Mouse (Mus musculus) megakaryocyte, embryonic 14.5 days (primary cell): Measurements from ENCODE around the gene Scarf2. TPM values are rescaled to one million over a fixed set of nuclear protein-coding genes. Genes with fewer than 3 reads are reported as not detected.
A peak's percentile ranks its signal among the peaks of the same experiment; 100 is the strongest.

Experiments used
- H3K27me3 ChIP-seq: replicated peaks from 2 replicates; pipeline ENCODE3; 2012; ENCODE audit warnings: inconsistent platforms
- H3K36me3 ChIP-seq: replicated peaks from 2 replicates; pipeline ENCODE3; 2012; ENCODE audit warnings: low read length, inconsistent platforms, mixed read lengths
- H3K4me1 ChIP-seq: 2 replicates; pipeline ENCODE4 v1.6.1; 2012; ENCODE audit warnings: inconsistent platforms
- H3K4me3 ChIP-seq: replicated peaks from 2 replicates; pipeline ENCODE3; 2012; ENCODE audit warnings: moderate library complexity, mild to moderate bottlenecking, inconsistent platforms
- H3K9me3 ChIP-seq: 2 replicates; pipeline ENCODE4 v1.6.1; 2012; ENCODE audit warnings: inconsistent platforms
- FLI1 ChIP-seq: IDR thresholded peaks from 2 replicates; pipeline ENCODE4 v1.6.1; 2012; ENCODE audit warnings: low read length, inconsistent platforms, mixed read lengths
- GATA1 ChIP-seq: IDR thresholded peaks from 3 replicates; pipeline ENCODE4 v1.6.1; 2012; ENCODE audit warnings: mixed read lengths, low read length, inconsistent platforms, borderline replicate concordance
- polyA plus RNA-seq: library from polyadenylated mRNA; stranded (reverse); fragments of >175 nt; gene quantifications from 2 replicates; pipeline ENCODE4 v1.2.3, GENCODE M21; 2012; ENCODE audit warnings: low replicate concordance; ENCODE audit not compliant: insufficient read depth

Scarf2 gene
- polyA plus RNA-seq, result 0.79 and 1.7 TPM in 2 replicates

DNA sequence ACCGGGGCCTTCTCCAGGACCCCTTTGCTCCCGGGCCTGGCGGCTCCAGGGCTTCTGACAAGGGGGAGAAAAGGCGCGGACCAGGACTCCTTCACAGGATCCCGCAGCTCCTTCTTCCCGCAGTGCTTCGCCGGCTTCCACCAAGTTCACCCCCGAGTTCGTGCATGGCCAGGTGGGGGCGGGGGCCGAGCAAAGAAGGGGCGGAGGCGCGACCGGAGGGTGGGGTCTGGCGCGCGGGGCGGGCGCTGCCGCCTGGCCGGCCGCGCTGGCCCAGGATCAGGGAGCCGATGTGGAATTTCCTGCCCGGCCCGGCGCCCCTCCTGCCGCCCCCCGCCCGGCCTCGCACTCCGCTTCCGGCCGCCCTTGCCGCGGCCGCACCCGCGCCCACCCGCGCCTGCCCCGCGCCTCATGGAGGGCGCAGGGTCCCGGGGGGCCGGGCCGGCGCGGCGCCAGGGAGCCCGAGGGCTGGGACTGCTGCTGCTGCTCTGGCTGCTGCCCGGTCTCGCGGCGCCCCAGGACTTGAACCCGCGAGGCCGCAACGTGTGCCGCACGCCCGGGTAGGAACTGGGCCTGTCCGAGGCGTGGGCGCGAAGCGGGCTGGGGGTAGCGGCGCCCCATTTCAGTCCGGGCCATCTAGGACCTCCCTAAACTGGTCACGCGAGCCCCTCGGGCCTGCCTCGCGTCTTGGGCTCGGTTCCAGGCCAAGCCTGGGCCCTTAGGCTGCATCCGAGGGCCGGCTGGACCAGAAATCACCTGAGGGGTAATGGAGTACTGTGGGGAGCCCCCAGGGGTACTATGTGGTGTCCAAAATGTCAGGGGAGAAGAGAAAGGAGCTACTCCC is at the start of gene Scarf2:
TSS of gene Scarf2 (plus strand) at position 312 of the 841 bp plus-strand sequence.
- peak within 1 kb of the TSS; percentile 56 for H3K4me3 ChIP-seq
- H3K9me3 ChIP-seq, result no peaks in the 10 kb centered on the region
- H3K27me3 ChIP-seq, result peaks cover 96% of the 10 kb centered on the region
- TF ChIP-seq GATA1, result no peak
- no peak for TF ChIP-seq FLI1
- peaks cover 20% of the 10 kb centered on the region for H3K4me1 ChIP-seq
- peaks cover 7% of the 10 kb centered on the region for H3K36me3 ChIP-seq

DNA sequence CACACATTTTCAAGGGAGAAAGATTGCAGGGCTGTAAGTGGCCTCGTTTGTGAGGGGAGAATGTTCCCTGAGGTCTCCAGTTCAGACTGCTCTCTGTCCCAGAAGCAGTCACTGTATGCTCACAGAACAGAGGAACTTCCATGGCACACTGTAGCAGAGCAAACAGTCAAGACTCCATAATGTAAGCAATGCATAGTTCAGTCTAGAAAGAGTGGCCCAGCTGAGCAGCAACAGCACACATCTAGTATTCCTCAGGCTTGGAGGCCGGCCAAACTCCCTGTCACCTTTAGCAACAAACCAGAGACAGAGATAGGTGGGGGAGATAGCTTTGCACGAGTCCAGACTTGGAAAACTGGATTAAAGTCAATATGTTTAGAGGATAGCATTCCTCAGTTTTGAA is 44.1 kb upstream of the Scarf2 start:
- no peaks in the 10 kb centered on the region for H3K36me3 ChIP-seq
- H3K27me3 ChIP-seq, result peaks cover 49% of the 10 kb centered on the region
- no peak overlapping the region for H3K4me3 ChIP-seq
- no peaks in the 10 kb centered on the region for H3K9me3 ChIP-seq
- no peaks in the 10 kb centered on the region for H3K4me1 ChIP-seq
- TF ChIP-seq FLI1, result no peak
- no peak for TF ChIP-seq GATA1

DNA sequence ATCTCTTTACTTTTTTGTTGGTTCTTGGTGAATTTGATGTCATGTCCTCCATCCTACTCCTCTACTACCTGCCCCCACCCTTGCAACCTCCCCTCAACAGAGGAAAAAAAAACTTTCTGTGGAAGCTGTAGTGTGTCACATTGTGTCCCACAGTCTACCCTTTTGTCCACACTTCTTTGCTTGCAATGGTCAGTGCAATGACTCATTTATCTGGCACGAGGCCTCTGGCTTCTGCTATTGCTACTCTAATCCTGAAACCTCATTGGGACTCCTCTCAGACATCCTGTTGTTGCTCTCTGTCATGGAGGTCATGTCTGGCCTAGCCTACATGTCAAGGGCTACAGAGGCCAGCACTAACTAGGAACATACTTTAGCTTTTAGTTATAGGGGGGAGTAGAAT is 43.4 kb upstream of the Scarf2 start:
- TF ChIP-seq GATA1 (no peak), FLI1 (no peak)
- no peaks in the 10 kb centered on the region for H3K4me1 ChIP-seq
- peaks cover 45% of the 10 kb centered on the region for H3K27me3 ChIP-seq
- no peaks in the 10 kb centered on the region for H3K9me3 ChIP-seq
- H3K36me3 ChIP-seq, result no peaks in the 10 kb centered on the region
- H3K4me3 ChIP-seq, result no peak overlapping the region

DNA sequence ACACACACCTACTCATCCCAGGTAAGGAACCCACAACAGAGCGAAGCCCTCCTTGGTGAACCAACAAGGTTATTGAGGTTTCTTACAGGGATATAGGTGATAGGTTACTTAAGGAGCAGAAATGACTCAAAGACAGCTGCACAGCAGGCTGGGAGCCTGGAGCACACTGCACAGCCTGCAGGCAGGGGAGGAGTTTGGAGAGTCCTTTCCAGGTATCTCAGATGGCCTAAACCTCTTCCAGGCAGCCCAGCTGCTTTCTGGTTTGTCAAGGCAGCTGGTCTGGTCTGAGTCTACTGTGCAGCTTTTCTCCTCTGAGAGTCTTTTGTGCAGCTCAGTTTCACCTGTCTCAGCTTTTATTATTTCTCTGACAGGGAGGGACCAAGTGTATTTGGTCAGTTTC is 39.3 kb upstream of the Scarf2 start:
- H3K9me3 ChIP-seq, result no peaks in the 10 kb centered on the region; the same call in 1 of the 2 replicates
- no peaks in the 10 kb centered on the region for H3K36me3 ChIP-seq
- peaks cover 33% of the 10 kb centered on the region for H3K4me1 ChIP-seq
- peaks cover 54% of the 10 kb centered on the region for H3K27me3 ChIP-seq
- no peak for TF ChIP-seq FLI1
- TF ChIP-seq GATA1, result no peak
- no peak overlapping the region for H3K4me3 ChIP-seq

DNA sequence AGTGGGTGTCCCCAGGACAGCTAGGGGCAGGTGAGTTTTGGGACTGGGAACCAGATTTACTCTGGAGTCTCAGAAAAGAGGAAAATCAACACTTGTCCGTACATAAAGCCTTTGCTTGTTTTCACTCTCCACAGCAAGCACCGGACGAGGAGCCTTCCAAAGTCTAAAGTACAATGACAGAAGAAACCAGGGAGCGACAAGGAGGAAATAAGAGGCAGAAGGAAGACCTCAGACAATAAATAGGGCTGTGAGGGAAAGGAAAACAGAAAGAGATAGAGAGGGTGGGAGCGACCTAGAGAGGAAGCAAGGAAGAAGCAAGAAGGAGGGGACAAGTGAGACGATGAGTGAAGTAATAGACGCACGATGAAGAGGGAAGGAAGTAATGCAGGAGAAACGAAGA is 38.2 kb upstream of the Scarf2 start:
- Histone ChIP-seq H3K4me1 (peaks cover 33% of the 10 kb centered on the region), H3K9me3 (no peaks in the 10 kb centered on the region; the same call in 1 of the 2 replicates), H3K27me3 (peaks cover 45% of the 10 kb centered on the region), H3K36me3 (no peaks in the 10 kb centered on the region), H3K4me3 (peak overlapping the region; percentile 91)
- TF ChIP-seq FLI1 (no peak), GATA1 (no peak)

DNA sequence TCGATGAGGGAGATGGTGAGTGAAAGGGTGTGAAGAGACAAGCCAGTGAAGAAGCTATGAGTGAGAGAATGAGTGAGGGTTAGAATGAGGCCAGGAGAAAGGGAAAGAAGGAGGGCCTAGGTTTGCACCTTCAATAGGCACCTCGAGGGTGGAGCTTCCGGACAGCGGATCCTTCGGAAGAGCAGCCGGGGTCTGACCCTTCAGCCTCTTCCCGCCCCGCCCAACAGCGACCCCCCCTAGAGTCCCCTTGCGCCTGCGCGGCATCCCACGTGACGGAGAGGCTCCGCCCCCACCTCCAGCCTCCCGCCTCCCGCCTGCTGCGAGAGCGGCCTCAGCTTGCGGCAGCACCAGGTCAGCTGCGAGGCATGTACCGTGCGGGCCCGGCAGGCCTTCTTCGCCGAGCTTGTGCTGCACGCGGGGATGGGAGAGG is 37.7 kb upstream of the Scarf2 start, which contains the start of gene Klhl22:
TSS of gene Klhl22 (plus strand) at position 275 of the 430 bp plus-strand sequence.
- no peaks in the 10 kb centered on the region; the same call in 1 of the 2 replicates for H3K9me3 ChIP-seq
- no peak for TF ChIP-seq GATA1
- TF ChIP-seq FLI1, result no peak
- peaks cover 48% of the 10 kb centered on the region for H3K27me3 ChIP-seq
- peaks cover 4% of the 10 kb centered on the region for H3K36me3 ChIP-seq
- peaks cover 37% of the 10 kb centered on the region for H3K4me1 ChIP-seq
- H3K4me3 ChIP-seq, result peak within 1 kb of the TSS; percentile 91

DNA sequence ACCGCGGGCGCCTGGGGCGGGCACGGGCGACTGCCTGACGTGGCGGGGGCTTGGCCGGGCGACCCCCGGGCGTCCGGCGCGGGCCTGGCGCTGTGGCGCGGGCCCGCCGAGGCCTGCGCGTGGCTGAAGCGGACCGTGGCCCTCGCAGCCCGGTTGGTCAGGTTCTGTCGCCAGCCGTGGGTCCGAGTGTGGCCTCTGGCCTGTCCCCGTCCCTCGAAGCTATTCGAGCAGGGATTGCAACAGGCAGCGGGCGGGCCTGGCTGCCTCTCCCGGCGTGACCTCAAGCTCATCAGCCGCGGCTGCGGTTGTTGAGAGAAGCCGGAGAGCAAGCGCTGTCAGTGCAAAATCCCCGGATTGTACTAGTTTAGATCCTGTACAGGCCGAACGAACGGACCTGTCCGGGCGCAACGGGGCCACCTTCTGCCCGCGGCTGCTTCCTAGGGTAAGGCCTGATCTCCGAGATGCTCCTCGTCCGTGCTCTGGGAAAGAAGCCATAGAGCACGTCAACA is 37.2 kb upstream of the Scarf2 start:
- TF ChIP-seq FLI1 (no peak), GATA1 (no peak)
- Histone ChIP-seq H3K4me1 (peaks cover 37% of the 10 kb centered on the region), H3K36me3 (peaks cover 6% of the 10 kb centered on the region), H3K4me3 (peak overlapping the region; percentile 91), H3K9me3 (no peaks in the 10 kb centered on the region; the same call in 1 of the 2 replicates), H3K27me3 (peaks cover 44% of the 10 kb centered on the region)

DNA sequence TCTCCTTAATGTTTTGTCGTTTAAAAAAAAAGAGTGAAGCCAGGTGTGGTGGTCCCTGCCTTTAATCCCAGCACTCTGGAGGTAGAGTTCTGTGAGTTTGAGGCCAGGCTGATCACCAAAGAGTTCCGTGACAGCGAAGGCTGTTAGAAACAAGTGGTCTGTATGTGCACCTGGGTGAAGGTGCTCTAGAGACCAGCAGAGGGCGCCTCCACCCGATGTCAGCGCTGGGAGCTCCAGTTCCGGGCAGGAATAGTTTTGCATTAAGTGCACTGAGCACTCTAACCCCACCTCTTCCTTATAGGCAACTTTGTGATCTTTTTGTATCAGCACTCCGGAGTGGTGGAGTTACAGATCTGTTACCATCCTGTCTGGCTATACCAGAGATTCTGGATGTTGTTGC is 36.4 kb upstream of the Scarf2 start:
- TF ChIP-seq GATA1 (no peak), FLI1 (no peak)
- peak overlapping the region; percentile 38 for H3K4me3 ChIP-seq
- peaks cover 37% of the 10 kb centered on the region for H3K4me1 ChIP-seq
- H3K27me3 ChIP-seq, result peaks cover 37% of the 10 kb centered on the region
- H3K9me3 ChIP-seq, result no peaks in the 10 kb centered on the region; the same call in 1 of the 2 replicates
- H3K36me3 ChIP-seq, result peaks cover 6% of the 10 kb centered on the region

DNA sequence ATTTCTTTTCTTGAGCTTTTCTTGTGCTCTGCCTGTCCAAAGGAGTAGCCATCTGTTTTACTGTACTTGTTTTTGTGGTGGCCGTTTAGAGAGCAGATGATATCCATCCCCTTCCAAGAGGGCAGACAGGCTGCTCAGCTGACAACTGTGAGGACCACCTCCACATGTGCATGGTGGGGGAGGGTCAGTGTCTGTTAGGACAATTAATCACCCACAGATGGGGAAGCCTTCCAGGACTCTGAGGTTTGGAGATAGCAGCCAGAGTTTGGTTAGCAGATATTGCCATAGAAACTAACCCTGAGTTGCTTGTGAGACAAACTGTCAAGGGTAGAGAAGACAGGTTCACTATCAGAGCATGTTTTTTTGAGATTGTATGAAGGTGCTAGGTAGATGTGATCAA is 36.0 kb upstream of the Scarf2 start:
- no peak overlapping the region for H3K4me3 ChIP-seq
- TF ChIP-seq GATA1 (no peak), FLI1 (no peak)
- peaks cover 6% of the 10 kb centered on the region for H3K36me3 ChIP-seq
- peaks cover 37% of the 10 kb centered on the region for H3K4me1 ChIP-seq
- H3K9me3 ChIP-seq, result no peaks in the 10 kb centered on the region; the same call in 1 of the 2 replicates
- H3K27me3 ChIP-seq, result peaks cover 37% of the 10 kb centered on the region

DNA sequence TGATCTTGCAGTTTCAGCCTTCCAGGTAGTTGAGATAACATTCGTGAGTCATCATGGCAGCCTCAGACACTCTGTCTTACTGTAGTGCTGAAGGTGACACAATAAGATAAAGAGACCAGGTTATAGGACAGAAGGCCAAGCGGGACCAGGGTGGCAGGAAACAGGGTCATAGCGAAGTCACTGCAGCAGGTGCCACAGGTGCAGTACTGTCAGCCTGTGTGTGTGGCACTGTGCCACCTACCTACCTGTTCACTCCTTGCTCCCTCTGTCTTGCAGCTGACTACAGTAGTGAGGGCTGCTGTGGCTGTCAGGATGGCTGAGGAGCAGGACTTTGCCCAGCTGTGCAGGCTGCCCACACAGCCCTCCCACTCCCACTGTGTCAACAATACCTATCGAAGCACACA is 33.0 kb upstream of the Scarf2 start:
- TF ChIP-seq GATA1 (no peak), FLI1 (no peak)
- no peaks in the 10 kb centered on the region; the same call in 1 of the 2 replicates for H3K9me3 ChIP-seq
- peaks cover 19% of the 10 kb centered on the region for H3K27me3 ChIP-seq
- peak overlapping the region; percentile 64 for H3K4me3 ChIP-seq
- H3K36me3 ChIP-seq, result peaks cover 6% of the 10 kb centered on the region
- H3K4me1 ChIP-seq, result peaks cover 41% of the 10 kb centered on the region
